Mouse (Mus musculus) brain, embryonic 14.5 days (tissue): Measurements from ENCODE around the gene Tpp1. TPM values are rescaled to one million over a fixed set of nuclear protein-coding genes. Genes with fewer than 3 reads are reported as not detected.
"Not testable (repeated sequence)": the region's sequence is repeated elsewhere in the genome, so short reads cannot be mapped to it uniquely, and the experiment has no call there.

Source experiments
- DNase-seq: peaks from one replicate; pipeline ENCODE4 v3.0.0-alpha.2; 2011; ENCODE audit warnings: low read depth
- CTCF ChIP-seq: fragments of 200-500 bp; IDR thresholded peaks from 2 replicates; pipeline ENCODE4 v1.5.1; 2012; ENCODE audit warnings: inconsistent platforms, mild to moderate bottlenecking, moderate library complexity, borderline replicate concordance; ENCODE audit not compliant: insufficient read depth, insufficient read length; ENCODE audit errors: extremely low read depth
- POLR2A ChIP-seq: fragments of 200-500 bp; IDR thresholded peaks from 2 replicates; pipeline ENCODE4 v1.6.1; 2012; ENCODE audit warnings: mild to moderate bottlenecking, inconsistent platforms, borderline replicate concordance; ENCODE audit not compliant: poor library complexity, insufficient read depth, insufficient read length, severe bottlenecking; ENCODE audit errors: extremely low read depth
- polyA plus RNA-seq: library from polyadenylated mRNA; depleted of rRNA; stranded (reverse); fragments of >200 nt; gene quantifications from 2 replicates; pipeline ENCODE4 v1.2.3, GENCODE M21; 2012

Tpp1 gene
- polyA plus RNA-seq, 1 experiment: 42.8 TPM

GRCm38 (mm10) chr7:105753281-105753680 lies 1.2 kb upstream of the Tpp1 start:
- DNase-seq: no peak
- TF ChIP-seq CTCF (no peak), POLR2A (no peak)

- no peak for DNase-seq
- TF ChIP-seq POLR2A (no peak), CTCF (no peak)
These were observed 681 bp upstream of the Tpp1 start for GRCm38 (mm10) chr7:105752716-105753115.

GRCm38 (mm10) chr7:105747776-105748175 lies 4.3 kb downstream of the Tpp1 start:
- no peak for TF ChIP-seq CTCF
- TF ChIP-seq POLR2A: no peak
- no peak for DNase-seq

GRCm38 (mm10) chr7:105743926-105744590 lies 8.0 kb downstream of the Tpp1 start, which contains the start of gene Taf10:
Gene Taf10 (minus strand): TSS chr7:105744361.
- peak; percentile 96 for DNase-seq
- TF ChIP-seq CTCF (peak; percentile 34; the same call in 1 of the 2 replicates), POLR2A (peak; percentile 86)

GRCm38 (mm10) chr7:105743246-105743925 lies 8.6 kb downstream of the Tpp1 start:
- DNase-seq: not testable (repeated sequence)

GRCm38 (mm10) chr7:105742539-105743215 lies 9.4 kb downstream of the Tpp1 start:
- DNase-seq: not testable (repeated sequence)

- DNase-seq: no peak
- TF ChIP-seq POLR2A (no peak), CTCF (no peak)
These were observed 10.1 kb downstream of the Tpp1 start for GRCm38 (mm10) chr7:105741978-105742377.

- no peak for DNase-seq
- no peak for TF ChIP-seq POLR2A
- no peak for TF ChIP-seq CTCF
These were observed 11.2 kb downstream of the Tpp1 start for GRCm38 (mm10) chr7:105740851-105741250.

GRCm38 (mm10) chr7:105740089-105740795 lies 11.8 kb downstream of the Tpp1 start:
- no peak for DNase-seq
- no peak for TF ChIP-seq CTCF
- TF ChIP-seq POLR2A: no peak

- peak; percentile 57 for DNase-seq
These were observed 13.1 kb downstream of the Tpp1 start for GRCm38 (mm10) chr7:105738948-105739347.

GRCm38 (mm10) chr7:105738286-105738685 lies 13.7 kb downstream of the Tpp1 start:
- DNase-seq: no peak
- no peak for TF ChIP-seq CTCF
- no peak for TF ChIP-seq POLR2A

More at GRCm38 (mm10) chr7:105738948-105739347, 13.1 kb downstream of the Tpp1 start:
- TF ChIP-seq CTCF (no peak), POLR2A (no peak)

- no peak for DNase-seq
- TF ChIP-seq POLR2A (no peak), CTCF (no peak)
These were observed 14.4 kb downstream of the Tpp1 start for GRCm38 (mm10) chr7:105737648-105738047.
